Mouse (Mus musculus) G1E (cell line): ENCODE results near the gene Raver2. TPM values are rescaled to one million over a fixed set of nuclear protein-coding genes. Genes with fewer than 3 reads are reported as not detected.

Experiments used
- ATAC-seq: 2 replicates; pipeline ENCODE4 v1.8.0; 2016; ENCODE audit warnings: mild to moderate bottlenecking; ENCODE audit not compliant: insufficient number of reproducible peaks, poor library complexity, low FRiP score, severe bottlenecking; ENCODE audit errors: extremely low read depth
- DNase-seq: peaks from one replicate; pipeline ENCODE4 v3.0.0; 2012; ENCODE audit warnings: low spot score
- H3K27me3 ChIP-seq: 2 replicates; pipeline ENCODE4 v1.6.1; 2012; ENCODE audit warnings: mild to moderate bottlenecking, low read length, inconsistent platforms; ENCODE audit not compliant: insufficient read depth
- H3K36me3 ChIP-seq: replicated peaks from 2 replicates; pipeline ENCODE3; 2012; ENCODE audit warnings: mild to moderate bottlenecking, inconsistent platforms
- H3K4me1 ChIP-seq: 2 replicates; pipeline ENCODE4 v1.6.1; 2012; ENCODE audit warnings: low read depth, low read length, inconsistent platforms, mixed read lengths; ENCODE audit not compliant: insufficient read depth
- H3K4me3 ChIP-seq: 2 replicates; pipeline ENCODE4 v1.5.1; 2012; ENCODE audit warnings: low read depth, mild to moderate bottlenecking, inconsistent platforms, low read length, moderate library complexity, mixed read lengths
- H3K9me3 ChIP-seq: replicated peaks from 2 replicates; pipeline ENCODE4 v1.6.1; 2012; ENCODE audit warnings: inconsistent platforms
- CTCF ChIP-seq: IDR thresholded peaks from 2 replicates; pipeline ENCODE4 v1.5.1; 2012; ENCODE audit warnings: low read depth, low read length, inconsistent platforms, mixed read lengths
- GATA1 ChIP-seq: IDR thresholded peaks from 2 replicates; pipeline ENCODE4 v1.6.1; 2012; ENCODE audit warnings: borderline replicate concordance, low read length, inconsistent platforms, mixed read lengths
- GATA2 ChIP-seq: IDR thresholded peaks from 2 replicates; pipeline ENCODE4 v1.6.1; 2012; ENCODE audit warnings: low read depth, low read length, inconsistent platforms, borderline replicate concordance
- POLR2AphosphoS5 ChIP-seq: IDR thresholded peaks from 2 replicates; pipeline ENCODE4 v1.6.1; 2012; ENCODE audit warnings: low read depth, low read length, inconsistent platforms; ENCODE audit not compliant: insufficient replicate concordance
- TAL1 ChIP-seq: conservative IDR thresholded peaks from 2 replicates; pipeline ENCODE4 v1.6.1; 2012; ENCODE audit warnings: low read depth, low read length, inconsistent platforms, mixed read lengths
- polyA plus RNA-seq: library from polyadenylated mRNA; stranded (reverse); fragments of >175 nt; gene quantifications from 2 replicates; pipeline ENCODE4 v1.2.3, GENCODE M21; 2012
- total RNA-seq, 2 experiments: library from RNA; stranded (forward) in 1 of 2; stranded (reverse) in 1 of 2; fragments of 200-1000 nt in 1 of 2; fragments of >200 nt in 1 of 2; fragmentation: Nextera tagmentation in 1 of 2; gene quantifications; 2 replicates each; pipeline ENCODE4 v1.2.3; 2014 to 2017

Raver2 gene
- total and polyA plus RNA-seq, 3 experiments: 0.05 TPM; not detected in 2

GRCm38 (mm10) chr4:101035131-101035530, 33.7 kb upstream of the Raver2 start:
- Histone ChIP-seq H3K4me1 (no peaks in the 10 kb centered on the region), H3K4me3 (no peak overlapping the region), H3K9me3 (no peaks in the 10 kb centered on the region), H3K36me3 (no peaks in the 10 kb centered on the region), H3K27me3 (peaks cover 2% of the 10 kb centered on the region; the same call in 1 of the 2 replicates)
- DNase-seq: no peak
- TF ChIP-seq CTCF (no peak), TAL1 (no peak), GATA1 (no peak), POLR2AphosphoS5 (no peak), GATA2 (no peak)
- no peak for ATAC-seq

DNA sequence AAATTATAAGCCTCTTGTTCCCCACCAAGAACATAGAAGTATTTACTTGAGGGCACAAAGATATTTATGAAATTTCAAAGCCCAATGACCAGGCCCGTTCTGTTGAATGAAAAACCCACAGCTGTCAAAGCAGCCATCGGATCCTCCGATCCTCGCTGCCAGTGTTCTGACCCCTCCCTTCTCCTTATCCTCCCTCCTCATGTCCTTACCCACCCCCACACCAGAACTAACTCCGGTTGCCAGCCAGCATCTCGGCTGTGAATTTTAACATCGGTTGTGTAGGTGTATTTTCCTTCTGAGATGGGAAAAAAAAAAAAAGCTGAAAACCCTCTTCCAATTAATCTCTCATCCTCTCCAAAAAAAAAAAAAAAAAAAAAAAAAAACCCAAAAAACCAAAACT, 31.6 kb upstream of the Raver2 start:
- DNase-seq (no peak), ATAC-seq (no peak)
- no peak for TF ChIP-seq TAL1
- H3K36me3 ChIP-seq: no peaks in the 10 kb centered on the region
- H3K4me3 ChIP-seq: no peak overlapping the region
- no peaks in the 10 kb centered on the region for H3K4me1 ChIP-seq
- H3K27me3 ChIP-seq: peaks cover 5% of the 10 kb centered on the region; the same call in 1 of the 2 replicates
- H3K9me3 ChIP-seq: no peaks in the 10 kb centered on the region

DNA sequence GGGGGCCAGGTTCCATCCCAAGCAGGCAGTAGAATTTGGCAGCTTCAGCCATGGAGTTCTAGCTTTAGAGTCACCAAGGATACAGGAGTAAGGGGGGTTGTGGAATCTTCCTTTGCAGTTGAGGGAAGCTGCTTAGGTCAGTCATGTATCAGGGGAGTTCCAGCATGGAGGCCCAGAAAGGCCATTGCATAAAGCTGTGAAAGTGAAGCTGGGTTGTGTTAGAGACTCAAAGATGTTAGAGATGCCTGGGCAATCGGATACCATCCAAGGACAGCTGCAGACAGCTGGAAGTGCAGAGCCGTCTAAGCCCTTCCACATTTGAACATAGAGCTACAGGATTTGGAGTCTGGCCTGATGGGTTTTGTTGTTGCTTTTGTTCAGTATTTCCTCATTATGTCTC, 25.1 kb upstream of the Raver2 start:
- DNase-seq (no peak), ATAC-seq (no peak)
- peaks cover 5% of the 10 kb centered on the region for H3K27me3 ChIP-seq
- H3K36me3 ChIP-seq: no peaks in the 10 kb centered on the region
- H3K4me1 ChIP-seq: no peaks in the 10 kb centered on the region
- no peak overlapping the region for H3K4me3 ChIP-seq
- H3K9me3 ChIP-seq: no peaks in the 10 kb centered on the region
- TF ChIP-seq TAL1: no peak
- TF ChIP-seq CTCF: no peak
- no peak for TF ChIP-seq GATA2
- TF ChIP-seq GATA1: no peak
- no peak for TF ChIP-seq POLR2AphosphoS5

GRCm38 (mm10) chr4:101044149-101044548, 24.6 kb upstream of the Raver2 start:
- Histone ChIP-seq H3K36me3 (no peaks in the 10 kb centered on the region), H3K4me3 (no peak overlapping the region), H3K27me3 (peaks cover 5% of the 10 kb centered on the region), H3K4me1 (no peaks in the 10 kb centered on the region), H3K9me3 (no peaks in the 10 kb centered on the region)
- ATAC-seq: no peak
- TF ChIP-seq TAL1 (no peak), GATA2 (no peak), GATA1 (no peak), CTCF (no peak), POLR2AphosphoS5 (no peak)
- DNase-seq: no peak

- TF ChIP-seq TAL1 (no peak), GATA2 (no peak), CTCF (no peak), POLR2AphosphoS5 (no peak), GATA1 (no peak)
- no peaks in the 10 kb centered on the region for H3K36me3 ChIP-seq
- no peaks in the 10 kb centered on the region for H3K4me1 ChIP-seq
- ATAC-seq: no peak
- DNase-seq: no peak
- H3K9me3 ChIP-seq: no peaks in the 10 kb centered on the region
- H3K4me3 ChIP-seq: no peak overlapping the region
- no peaks in the 10 kb centered on the region; the same call in 1 of the 2 replicates for H3K27me3 ChIP-seq
Measured at GRCm38 (mm10) chr4:101046576-101046975, 22.2 kb upstream of the Raver2 start.

- no peaks in the 10 kb centered on the region for H3K36me3 ChIP-seq
- DNase-seq (no peak), ATAC-seq (no peak)
- no peaks in the 10 kb centered on the region for H3K4me1 ChIP-seq
- TF ChIP-seq GATA2 (no peak), CTCF (no peak), GATA1 (no peak)
- H3K4me3 ChIP-seq: no peak overlapping the region
- H3K27me3 ChIP-seq: no peaks in the 10 kb centered on the region
- peaks cover 5% of the 10 kb centered on the region; the same call in 1 of the 2 replicates for H3K9me3 ChIP-seq
Measured at GRCm38 (mm10) chr4:101062146-101062545, 6.6 kb upstream of the Raver2 start.

DNA sequence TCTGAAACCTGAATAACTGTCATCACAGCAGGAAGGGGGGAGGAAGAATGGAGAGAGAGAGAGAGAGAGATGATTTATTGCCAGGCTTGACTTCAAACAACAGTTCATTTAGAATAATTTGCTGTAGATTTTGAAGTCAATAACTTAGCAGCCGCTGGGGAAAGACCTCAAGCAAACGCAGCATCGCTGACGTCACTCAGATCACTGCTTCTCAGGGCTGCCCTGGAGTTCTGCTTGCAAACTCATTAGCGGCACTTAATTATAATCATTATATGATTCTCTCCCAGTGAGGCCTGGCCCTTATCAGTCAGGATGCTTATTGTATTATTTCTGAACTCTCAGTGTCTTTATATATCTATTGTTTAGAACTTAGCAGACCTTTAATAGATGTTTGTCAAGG, 2.4 kb upstream of the Raver2 start:
- Histone ChIP-seq H3K36me3 (no peaks in the 10 kb centered on the region), H3K27me3 (peaks cover 3% of the 10 kb centered on the region; the same call in 1 of the 2 replicates), H3K4me3 (no peak overlapping the region), H3K9me3 (peaks cover 7% of the 10 kb centered on the region), H3K4me1 (no peaks in the 10 kb centered on the region)
- no peak for ATAC-seq
- DNase-seq: no peak
- TF ChIP-seq POLR2AphosphoS5: no peak
- no peak for TF ChIP-seq GATA1
- TF ChIP-seq CTCF: no peak
- no peak for TF ChIP-seq GATA2
- no peak for TF ChIP-seq TAL1
